Mouse (Mus musculus): ENCODE data around the gene Znrf1.

Znrf1 gene

GRCm38 (mm10) chr8:111535491-111535890 lies 406 bp upstream of the Znrf1 start:
- no peak for DNase-seq

- DNase-seq, result peak; percentile 62
Measured at GRCm38 (mm10) chr8:111536978-111537764, 1.3 kb downstream of the Znrf1 start.

GRCm38 (mm10) chr8:111537765-111538158 lies 1.9 kb downstream of the Znrf1 start:
- no peak for DNase-seq

GRCm38 (mm10) chr8:111538194-111538593 lies 2.3 kb downstream of the Znrf1 start:
- no peak for DNase-seq

GRCm38 (mm10) chr8:111539422-111540076 lies 3.7 kb downstream of the Znrf1 start:
- DNase-seq, result no peak

GRCm38 (mm10) chr8:111543712-111544380 lies 7.9 kb downstream of the Znrf1 start:
- no peak for DNase-seq

GRCm38 (mm10) chr8:111545406-111546156 lies 9.7 kb downstream of the Znrf1 start:
- no peak for DNase-seq

GRCm38 (mm10) chr8:111547144-111547543 lies 11.2 kb downstream of the Znrf1 start:
- DNase-seq, result no peak

GRCm38 (mm10) chr8:111548201-111548600 lies 12.3 kb downstream of the Znrf1 start:
- no peak for DNase-seq

- no peak for DNase-seq
Measured at GRCm38 (mm10) chr8:111550002-111550870, 14.3 kb downstream of the Znrf1 start.

- no peak for DNase-seq
Measured at GRCm38 (mm10) chr8:111551511-111552130, 15.7 kb downstream of the Znrf1 start.

GRCm38 (mm10) chr8:111561824-111562223 lies 25.9 kb downstream of the Znrf1 start:
- no peak for DNase-seq

- no peak for DNase-seq
Measured at GRCm38 (mm10) chr8:111562274-111562803, 26.4 kb downstream of the Znrf1 start.

GRCm38 (mm10) chr8:111563075-111563474 lies 27.2 kb downstream of the Znrf1 start:
- DNase-seq, result no peak

- DNase-seq, result no peak
Measured at GRCm38 (mm10) chr8:111563687-111564086, 27.8 kb downstream of the Znrf1 start.

- DNase-seq, result no peak
Measured at GRCm38 (mm10) chr8:111564093-111564492, 28.2 kb downstream of the Znrf1 start.

- peak; percentile 61 for DNase-seq
Measured at GRCm38 (mm10) chr8:111565784-111566191, 29.9 kb downstream of the Znrf1 start.

GRCm38 (mm10) chr8:111566326-111566725 lies 30.4 kb downstream of the Znrf1 start:
- no peak for DNase-seq

GRCm38 (mm10) chr8:111567571-111567970 lies 31.7 kb downstream of the Znrf1 start:
- no peak for DNase-seq

- peak; percentile 60 for DNase-seq
Measured at GRCm38 (mm10) chr8:111568029-111568428, 32.1 kb downstream of the Znrf1 start.

- no peak for DNase-seq
Measured at GRCm38 (mm10) chr8:111569926-111570325, 34.0 kb downstream of the Znrf1 start.
